In the genomic region with DNA sequence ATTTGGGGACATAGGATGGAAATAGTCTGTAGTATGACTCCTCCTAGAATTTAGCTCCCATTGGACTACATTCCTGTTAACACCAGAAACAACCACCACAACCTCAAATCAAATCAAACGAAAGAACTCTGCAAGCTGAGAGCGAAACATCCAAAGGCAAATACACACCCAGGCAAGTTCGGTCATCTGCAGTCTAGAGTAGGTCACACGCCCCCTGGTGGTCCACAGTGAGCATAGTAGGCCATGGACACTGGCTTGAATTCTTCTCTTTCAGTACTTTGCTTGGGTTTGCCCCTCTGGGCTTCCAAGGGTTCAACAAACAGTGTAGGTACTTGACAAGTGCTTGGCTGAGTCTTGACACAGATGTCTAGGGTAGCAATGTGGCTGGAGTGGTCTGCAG, we compare ENCODE assay signal across 8 mouse cellular contexts. TPM values are rescaled to one million over a fixed set of nuclear protein-coding genes. Genes with fewer than 3 reads are reported as not detected.
DNase-seq lines count a peak whose midpoint lies in the region; ATAC-seq and TF ChIP-seq lines count a peak whose summit lies in the region.

No protein-coding gene starts in this region.

- no peaks in the 10 kb centered on the region for H3K27me3 ChIP-seq in Patski
- no peaks in the 10 kb centered on the region for H3K27me3 ChIP-seq in hindbrain, embryonic 10.5 days (ENCODE audit: insufficient read depth, poor library complexity, severe bottlenecking)

- in situ Hi-C loops in Patski (cut with MboI; ENCODE audit: low pct_unique_long_range_greater_than_20kb) = no loop called here

- no peak overlapping the region for H3K27ac ChIP-seq in hindbrain, embryonic 10.5 days

- POLR2A ChIA-PET in Patski (lab: Charles Lee) = interaction anchor here (1.2 to 2.6 kb wide), 2 partner anchors 53 to 106 kb away, joined by 4 to 9 read pairs; partner anchors contain the start of gene Map3k4

- H3K4me1 ChIP-seq in hindbrain, embryonic 10.5 days (replicated peaks) = peaks cover 5% of the 10 kb centered on the region

- no peak overlapping the region for H3K4me3 ChIP-seq in hindbrain, embryonic 10.5 days

- CTCF ChIA-PET in Patski (lab: Charles Lee) = interaction anchor here (0.7 to 6.9 kb wide), 22 partner anchors 8 to 323 kb away, joined by 3 to 55 read pairs (median 3); partner anchors contain the start of genes Agpat4 and Map3k4

- WGBS in hindbrain, embryonic 10.5 days = 26% methylated on average over 4 of the region's 4 CpGs

- TF ChIP-seq CTCF in Patski (IDR thresholded peaks at IDR 0.05) = peak; percentile 94

- peak; percentile 55 for ATAC-seq in Patski
- peak; percentile 72 for ATAC-seq in frontal cortex, adult (ENCODE audit: low TSS enrichment)

- no peaks in the 10 kb centered on the region for H3K36me3 ChIP-seq in hindbrain, embryonic 10.5 days

- DNase-seq in Patski (ENCODE audit: low read depth, low spot score) = peak; percentile 19
- peak; percentile 76 for DNase-seq in cerebellum, adult 9-10 months
- DNase-seq in hindbrain, embryonic 10.5 days (ENCODE audit: low spot score) = peak; percentile 59
- DNase-seq in layer of hippocampus, postnatal 36 days = peak; percentile 46 to 56
- DNase-seq in lung, postnatal 4 days = peak; percentile 69 to 79
- DNase-seq in retina, postnatal 7 days (ENCODE audit: low read depth, low spot score) = peak; percentile 54
- DNase-seq in urinary bladder, postnatal 4 days (ENCODE audit: low spot score in 2 of 2) = peak; percentile 46 to 71

- no peaks in the 10 kb centered on the region for H3K9me3 ChIP-seq in hindbrain, embryonic 10.5 days

RNA-seq across cellular contexts. Expression of gene Plg, which starts 6.4 kb away (rescaled TPM):
- 0.06 TPM for polyA plus RNA-seq in Patski (2021)
- not detected in 2 replicates for polyA plus RNA-seq in hindbrain, embryonic 10.5 days (2016; fragmentation: Nextera tagmentation; extraction: Ambion mirVana)
- not detected for total RNA-seq in layer of hippocampus, postnatal 36 days (2021)

RNA-seq across cellular contexts. Expression of gene Map3k4, which starts 53.4 kb away (rescaled TPM):
- polyA plus RNA-seq in Patski (2021) = 49.3 TPM
- polyA plus RNA-seq in hindbrain, embryonic 10.5 days (2016; fragmentation: Nextera tagmentation; extraction: Ambion mirVana) = 46.4 and 47.7 TPM in 2 replicates
- total RNA-seq in layer of hippocampus, postnatal 36 days (2021) = 10 to 100 TPM; 63.5 to 78.5 TPM

Comparison
In these comparisons a context has a peak if more than half of its experiments do, and no peak if none do; other contexts are left out.
1. DNase-seq: peak in every context shown above with its lines; median percentile 76 in cerebellum, adult 9-10 months; 74 in lung, postnatal 4 days; 59 in hindbrain, embryonic 10.5 days; 58 in urinary bladder, postnatal 4 days; 54 in retina, postnatal 7 days; 51 in layer of hippocampus, postnatal 36 days; 19 in Patski.